Mouse (Mus musculus): ENCODE measurements at regions not wholly inside any gene's neighbourhood (a gene's known extent, or its start where the extent isn't known, plus 50 kb on each side); places are given as distances from the start of the nearest gene placed in this dataset.

DNA sequence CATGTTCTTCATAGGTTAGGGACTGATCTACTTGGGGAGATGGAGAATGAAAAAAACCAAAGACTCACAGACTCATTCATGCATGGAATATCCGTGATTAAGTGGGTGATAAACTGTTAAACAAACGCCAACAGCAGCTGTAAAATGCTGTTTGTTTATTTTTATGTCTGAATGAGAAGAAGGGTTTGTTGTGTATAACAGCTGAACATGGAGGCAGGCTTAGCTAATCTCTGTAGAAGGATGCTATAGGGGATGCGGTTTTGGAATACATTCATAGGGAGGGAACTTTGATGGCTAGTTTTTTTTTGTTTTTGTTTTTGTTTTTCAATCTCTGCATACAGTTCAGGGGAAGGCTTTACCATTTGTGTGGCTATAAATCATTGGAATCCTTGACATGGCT lies 977.1 kb upstream of the Cdh8 start:
- H3K79me2 ChIP-seq (ENCODE audit: control insufficient read depth, insufficient read depth, low read length, poor library complexity), result no peaks in the 10 kb centered on the region

DNA sequence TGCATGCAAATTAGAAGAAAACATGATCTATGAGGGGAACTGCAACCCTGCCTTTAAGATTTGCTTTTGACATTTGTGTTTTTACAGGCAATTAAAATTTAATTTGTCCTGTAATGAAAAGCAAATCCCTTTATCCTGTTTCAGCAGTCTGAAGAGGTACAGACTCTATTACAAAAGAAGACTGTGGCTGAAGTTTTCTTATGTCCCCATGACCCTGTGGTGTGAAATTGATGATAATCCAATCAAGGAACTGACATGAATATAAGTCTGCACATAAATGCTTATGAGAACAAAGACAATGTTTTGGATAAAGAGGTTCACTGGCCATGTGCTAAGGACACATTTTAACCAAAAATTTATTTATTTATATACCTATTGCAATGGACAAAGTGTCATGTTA lies 951.4 kb upstream of the Cdh8 start:
- Histone ChIP-seq H3K4me1 (ENCODE audit: control insufficient read depth in 1 of 2, insufficient read depth in 2 of 2, low read length in 2 of 2) (no peaks in the 10 kb centered on the region), H3K27me3 (ENCODE audit: control insufficient read depth in 1 of 2, insufficient read depth in 2 of 2, low read length in 2 of 2) (no peaks in the 10 kb centered on the region), H3K79me2 (ENCODE audit: control insufficient read depth, insufficient read depth, low read length, poor library complexity) (no peaks in the 10 kb centered on the region), H3K4me3 (ENCODE audit: control insufficient read depth in 1 of 2, insufficient read depth in 1 of 2, low read depth in 2 of 2, low read length in 2 of 2) (no peak overlapping the region), H3K27ac (ENCODE audit: control insufficient read depth, low read depth, low read length) (no peak overlapping the region), H3K9me3 (replicated peaks; ENCODE audit: insufficient read depth, low read length) (no peaks in the 10 kb centered on the region), H3K36me3 (ENCODE audit: control insufficient read depth in 1 of 2, insufficient read depth in 2 of 2, low read length in 2 of 2) (no peaks in the 10 kb centered on the region), H3K9ac (ENCODE audit: control insufficient read depth, low read depth, low read length, poor library complexity, severe bottlenecking) (no peak overlapping the region)
- DNase-seq (ENCODE audit: low read depth, low spot score), result no peak
- no peak for TF ChIP-seq USF1 (IDR thresholded peaks at IDR 0.05; ENCODE audit: low read depth, low read length)
- TF ChIP-seq HCFC1 (IDR thresholded peaks at IDR 0.05; ENCODE audit: low read depth, low read length), result no peak
- TF ChIP-seq POLR2AphosphoS2 (IDR thresholded peaks at IDR 0.05; ENCODE audit: low read length), result no peak
- no peak for TF ChIP-seq E2F4 (IDR thresholded peaks at IDR 0.05; ENCODE audit: borderline replicate concordance, low read depth, low read length)
- no peak for TF ChIP-seq KAT2A (conservative IDR thresholded peaks at IDR 0.05; ENCODE audit: low read depth, low read length)
- TF ChIP-seq SMC3 (IDR thresholded peaks at IDR 0.05; ENCODE audit: low read depth, low read length), result no peak
- no peak for TF ChIP-seq CHD2 (IDR thresholded peaks at IDR 0.05; ENCODE audit: low read length)
- TF ChIP-seq TBP (IDR thresholded peaks at IDR 0.05; ENCODE audit: low read depth, low read length), result no peak
- no peak for TF ChIP-seq ZKSCAN1 (IDR thresholded peaks at IDR 0.05; ENCODE audit: low read depth, low read length)
- TF ChIP-seq MXI1 (IDR thresholded peaks at IDR 0.05; ENCODE audit: low read depth, low read length), result no peak
- TF ChIP-seq MAX (IDR thresholded peaks at IDR 0.05; ENCODE audit: low read length), result no peak
- TF ChIP-seq UBTF (IDR thresholded peaks at IDR 0.05; ENCODE audit: borderline replicate concordance, insufficient read depth, low read depth, low read length), result no peak

More for the DNA sequence above, 977.1 kb upstream of the Cdh8 start:
- no peaks in the 10 kb centered on the region for H3K27me3 ChIP-seq (ENCODE audit: control insufficient read depth in 1 of 2, insufficient read depth in 2 of 2, low read length in 2 of 2)
- DNase-seq (ENCODE audit: low read depth, low spot score), result no peak
- no peak overlapping the region for H3K4me3 ChIP-seq (ENCODE audit: control insufficient read depth in 1 of 2, insufficient read depth in 1 of 2, low read depth in 2 of 2, low read length in 2 of 2)
- H3K36me3 ChIP-seq (ENCODE audit: control insufficient read depth in 1 of 2, insufficient read depth in 2 of 2, low read length in 2 of 2), result no peaks in the 10 kb centered on the region
- no peaks in the 10 kb centered on the region for H3K4me1 ChIP-seq (ENCODE audit: control insufficient read depth in 1 of 2, insufficient read depth in 2 of 2, low read length in 2 of 2)
- H3K27ac ChIP-seq (ENCODE audit: control insufficient read depth, low read depth, low read length), result no peak overlapping the region
- no peak overlapping the region for H3K9ac ChIP-seq (ENCODE audit: control insufficient read depth, low read depth, low read length, poor library complexity, severe bottlenecking)
- TF ChIP-seq E2F4 (IDR thresholded peaks at IDR 0.05; ENCODE audit: borderline replicate concordance, low read depth, low read length) (no peak), TCF12 (IDR thresholded peaks at IDR 0.05; ENCODE audit: low read depth, low read length) (no peak), CHD2 (IDR thresholded peaks at IDR 0.05; ENCODE audit: low read length) (no peak), SMC3 (IDR thresholded peaks at IDR 0.05; ENCODE audit: low read depth, low read length) (no peak), ZNF384 (IDR thresholded peaks at IDR 0.05; ENCODE audit: low read depth, low read length) (no peak), BHLHE40 (IDR thresholded peaks at IDR 0.05; ENCODE audit: borderline replicate concordance, low read depth, low read length) (no peak), ZKSCAN1 (IDR thresholded peaks at IDR 0.05; ENCODE audit: low read depth, low read length) (no peak), TBP (IDR thresholded peaks at IDR 0.05; ENCODE audit: low read depth, low read length) (no peak), ELF1 (IDR thresholded peaks at IDR 0.05; ENCODE audit: low read depth, low read length) (no peak), MAFK (IDR thresholded peaks at IDR 0.05; ENCODE audit: borderline replicate concordance, low read depth, low read length) (no peak), USF1 (IDR thresholded peaks at IDR 0.05; ENCODE audit: low read depth, low read length) (no peak), GATA1 (IDR thresholded peaks at IDR 0.05; ENCODE audit: low read depth, low read length) (no peak), POLR2AphosphoS2 (IDR thresholded peaks at IDR 0.05; ENCODE audit: low read length) (no peak), MYB (IDR thresholded peaks at IDR 0.05; ENCODE audit: low read depth, low read length) (no peak)
- no peaks in the 10 kb centered on the region for H3K9me3 ChIP-seq (replicated peaks; ENCODE audit: insufficient read depth, low read length)

Measured in MEL (cell line).